Mouse (Mus musculus) limb, embryonic 15.5 days (tissue): ENCODE measurements around the gene Slc12a9. TPM values are rescaled to one million over a fixed set of nuclear protein-coding genes. Genes with fewer than 3 reads are reported as not detected.
A peak's percentile ranks its signal among the peaks of the same experiment; 100 is the strongest.

Source experiments
- ATAC-seq: fragments of 200-750 bp; cut with Nextera tagmentation; 2 replicates; pipeline ENCODE4 v1.8.0; 2017; ENCODE audit warnings: low read depth, moderate TSS enrichment; ENCODE audit not compliant: insufficient number of reproducible peaks, low FRiP score, low TSS enrichment
- H3K27ac ChIP-seq: fragments of 300-500 bp; sonication (generic); 2 replicates; pipeline ENCODE4 v1.5.1; 2015; ENCODE audit warnings: moderate library complexity, mild to moderate bottlenecking, inconsistent platforms
- H3K27me3 ChIP-seq: fragments of 300-500 bp; sonication (generic); 2 replicates; pipeline ENCODE4 v1.6.1; 2015; ENCODE audit warnings: inconsistent platforms
- H3K36me3 ChIP-seq: fragments of 300-500 bp; sonication (generic); 2 replicates; pipeline ENCODE4 v1.6.1; 2015; ENCODE audit warnings: inconsistent platforms
- H3K4me1 ChIP-seq: fragments of 300-500 bp; sonication (generic); 2 replicates; pipeline ENCODE4 v1.6.1; 2015; ENCODE audit warnings: inconsistent platforms
- H3K4me2 ChIP-seq: fragments of 300-500 bp; sonication (generic); 2 replicates; pipeline ENCODE4 v1.6.1; 2015; ENCODE audit warnings: mild to moderate bottlenecking, inconsistent platforms
- H3K4me3 ChIP-seq: fragments of 300-500 bp; sonication (generic); 2 replicates; pipeline ENCODE4 v1.5.1; 2015; ENCODE audit warnings: mild to moderate bottlenecking, inconsistent platforms
- H3K9ac ChIP-seq: fragments of 300-500 bp; sonication (generic); 2 replicates; pipeline ENCODE4 v1.6.1; 2015; ENCODE audit warnings: inconsistent platforms
- H3K9me3 ChIP-seq: fragments of 300-500 bp; sonication (generic); 2 replicates; pipeline ENCODE4 v1.6.1; 2016; ENCODE audit warnings: inconsistent platforms
- WGBS: fragments of 180-500 bp; shearing (Covaris S2); methylation state at CpG from one replicate; pipeline ENCODE4 v1.1.7; 2015; 5-methylcytosine and 5-hydroxymethylcytosine counted together
- microRNA-seq: library from miRNA; unstranded; fragments of <30 nt; microRNA quantifications from one replicate; pipeline ENCODE4, GENCODE M21; 2016
- polyA plus RNA-seq: library from polyadenylated mRNA; unstranded; fragments of >200 nt; fragmentation: Nextera tagmentation; extraction: Ambion mirVana; gene quantifications from 2 replicates; pipeline ENCODE4 v1.2.1, GENCODE M21; 2015

The Slc12a9 gene
- polyA plus RNA-seq, 1 experiment from 2014 or later, result 13.9 TPM

GRCm38 (mm10) chr5:137277360-137278342, 55.7 kb downstream of the Slc12a9 start:
- no peak for ATAC-seq
- WGBS, result 31% methylated on average over 18 of the region's 18 CpGs
- Histone ChIP-seq H3K27me3 (no peaks in the 10 kb centered on the region), H3K27ac (no peak overlapping the region), H3K36me3 (no peaks in the 10 kb centered on the region), H3K4me3 (no peak overlapping the region), H3K4me1 (peaks cover 8% of the 10 kb centered on the region), H3K9ac (no peak overlapping the region), H3K9me3 (no peaks in the 10 kb centered on the region), H3K4me2 (0 out of 2 replicates have a peak overlapping the region, but pooled peaks have one; percentile 5)

- Histone ChIP-seq H3K4me1 (peaks cover 7% of the 10 kb centered on the region), H3K27me3 (0 out of 2 replicates have a peak, but pooled peaks cover 3% of the 10 kb centered on the region), H3K36me3 (no peaks in the 10 kb centered on the region), H3K4me3 (no peak overlapping the region), H3K4me2 (peak overlapping the region; percentile 31), H3K9me3 (no peaks in the 10 kb centered on the region), H3K27ac (no peak overlapping the region), H3K9ac (no peak overlapping the region)
- WGBS, result 27% methylated on average over 18 of the region's 18 CpGs
- ATAC-seq, result no peak
These were observed 65.1 kb downstream of the Slc12a9 start for GRCm38 (mm10) chr5:137268131-137268910.

GRCm38 (mm10) chr5:137264787-137265186, 68.6 kb downstream of the Slc12a9 start:
- no peak overlapping the region for H3K27ac ChIP-seq
- no peak overlapping the region for H3K9ac ChIP-seq
- no peaks in the 10 kb centered on the region for H3K9me3 ChIP-seq
- ATAC-seq, result no peak
- H3K4me1 ChIP-seq, result peaks cover 7% of the 10 kb centered on the region
- H3K4me2 ChIP-seq, result no peak overlapping the region
- 89% methylated on average over 11 of the region's 11 CpGs for WGBS
- no peak overlapping the region for H3K4me3 ChIP-seq
- no peaks in the 10 kb centered on the region for H3K36me3 ChIP-seq
- H3K27me3 ChIP-seq, result 0 out of 2 replicates have a peak, but pooled peaks cover 3% of the 10 kb centered on the region

Small RNAs within 50 kb of the gene (microRNA-seq; reads per million reads assigned to microRNA genes)
- gene Mir7036 (not detected), gene Mir8116 (not detected)

Other genes with a start within 250 kb of the Slc12a9 start
- gene Trim56, start 217.4 kb downstream of the Slc12a9 start, polyA plus RNA-seq, result 7.6 and 8.8 TPM in 2 replicates
- not detected in 2 replicates for gene Muc3, start 184.3 kb downstream of the Slc12a9 start, polyA plus RNA-seq
- gene Muc3a, start 121.2 kb downstream of the Slc12a9 start, polyA plus RNA-seq, result 0.08 and 0.12 TPM in 2 replicates
- gene Ache, start 46.1 kb downstream of the Slc12a9 start, polyA plus RNA-seq, result 11.3 and 25.3 TPM in 2 replicates
- 6.7 and 11.3 TPM in 2 replicates for gene Ufsp1, start 39.0 kb downstream of the Slc12a9 start, polyA plus RNA-seq
- gene Srrt, start 25.9 kb downstream of the Slc12a9 start, polyA plus RNA-seq, result 113 and 117 TPM in 2 replicates
- 109 and 110 TPM in 2 replicates for gene Trip6, start 19.2 kb downstream of the Slc12a9 start, polyA plus RNA-seq
- gene Ephb4, start 16.5 kb upstream of the Slc12a9 start, polyA plus RNA-seq, result 61.1 and 68.6 TPM in 2 replicates
- 0.10 and 0.13 TPM in 2 replicates for gene Zan, start 143.5 kb upstream of the Slc12a9 start, polyA plus RNA-seq
- 46.5 and 46.7 TPM in 2 replicates for gene Pop7, start 168.9 kb upstream of the Slc12a9 start, polyA plus RNA-seq
- 10.3 and 12.0 TPM in 2 replicates for gene Gigyf1, start 185.0 kb upstream of the Slc12a9 start, polyA plus RNA-seq
- gene Epo, start 199.6 kb upstream of the Slc12a9 start, polyA plus RNA-seq, result 0.26 TPM in 1 of 2 replicates, not detected in the other
- gene Gnb2, start 199.9 kb upstream of the Slc12a9 start, polyA plus RNA-seq, result 350 and 394 TPM in 2 replicates
- gene Actl6b, start 219.9 kb upstream of the Slc12a9 start, polyA plus RNA-seq, result 0.35 and 0.36 TPM in 2 replicates
- gene Tfr2, start 236.2 kb upstream of the Slc12a9 start, polyA plus RNA-seq, result 1.4 and 1.6 TPM in 2 replicates